Mouse (Mus musculus) limb, embryonic 13.5 days (tissue): ENCODE results near the gene Frs3. TPM values are rescaled to one million over a fixed set of nuclear protein-coding genes. Genes with fewer than 3 reads are reported as not detected.

Experiments
- ATAC-seq: fragments of 200-750 bp; cut with Nextera tagmentation; 2 replicates; pipeline ENCODE4 v1.8.0; 2017; ENCODE audit warnings: low read depth, moderate number of reproducible peaks, moderate TSS enrichment; ENCODE audit not compliant: low FRiP score
- H3K27ac ChIP-seq: fragments of 300-500 bp; sonication (generic); 2 replicates; pipeline ENCODE4 v1.5.1; 2015; ENCODE audit warnings: inconsistent platforms, mild to moderate bottlenecking, moderate library complexity
- H3K27me3 ChIP-seq: fragments of 300-500 bp; sonication (generic); 2 replicates; pipeline ENCODE4 v1.6.1; 2015; ENCODE audit warnings: mild to moderate bottlenecking, inconsistent platforms
- H3K36me3 ChIP-seq: fragments of 300-500 bp; sonication (generic); 2 replicates; pipeline ENCODE4 v1.6.1; 2015; ENCODE audit warnings: inconsistent platforms, mild to moderate bottlenecking, moderate library complexity
- H3K4me1 ChIP-seq: fragments of 300-500 bp; sonication (generic); 2 replicates; pipeline ENCODE4 v1.6.1; 2015; ENCODE audit warnings: inconsistent platforms
- H3K4me2 ChIP-seq: fragments of 300-500 bp; sonication (generic); replicated peaks from 2 replicates; pipeline ENCODE4 v1.6.1; 2015; ENCODE audit warnings: inconsistent platforms, mild to moderate bottlenecking, moderate library complexity
- H3K4me3 ChIP-seq: fragments of 300-500 bp; sonication (generic); 2 replicates; pipeline ENCODE4 v1.5.1; 2015; ENCODE audit warnings: moderate library complexity, mild to moderate bottlenecking, inconsistent platforms
- H3K9ac ChIP-seq: fragments of 300-500 bp; sonication (generic); 2 replicates; pipeline ENCODE4 v1.6.1; 2015; ENCODE audit warnings: mild to moderate bottlenecking, inconsistent platforms
- H3K9me3 ChIP-seq: fragments of 300-500 bp; sonication (generic); 2 replicates; pipeline ENCODE4 v1.6.1; 2016; ENCODE audit warnings: inconsistent platforms
- WGBS: fragments of 180-500 bp; shearing (Covaris S2); methylation state at CpG from one replicate; pipeline ENCODE4 v1.1.7; 2015; 5-methylcytosine and 5-hydroxymethylcytosine counted together
- polyA plus RNA-seq: library from polyadenylated mRNA; unstranded; fragments of >200 nt; fragmentation: Nextera tagmentation; extraction: Ambion mirVana; gene quantifications from 2 replicates; pipeline ENCODE4 v1.2.1, GENCODE M21; 2015

Gene Frs3
- polyA plus RNA-seq, 1 experiment from 2014 or later: 6.3 TPM

- peak within 1 kb of the TSS; percentile 70 for H3K4me2 ChIP-seq
- H3K27ac ChIP-seq: peak within 1 kb of the TSS; percentile 34; the same call in 1 of the 2 replicates
- WGBS: under 1% methylated on average over 80 of the region's 82 CpGs
- H3K4me1 ChIP-seq: peaks cover 22% of the 10 kb centered on the region
- peak within 1 kb of the TSS; percentile 86 for H3K9ac ChIP-seq
- peak within 1 kb of the TSS; percentile 79 for H3K4me3 ChIP-seq
- peak; percentile 95 for ATAC-seq
- H3K9me3 ChIP-seq: no peaks in the 10 kb centered on the region
- 0 out of 2 replicates have a peak, but pooled peaks cover 9% of the 10 kb centered on the region for H3K27me3 ChIP-seq
- peaks cover 22% of the 10 kb centered on the region for H3K36me3 ChIP-seq
These were observed 5.9 kb downstream of the Frs3 start, which contains the start of gene Prickle4 for GRCm38 (mm10) chr17:47694503-47695336. Gene Prickle4, minus strand, starts transcription at chr17:47694736.

GRCm38 (mm10) chr17:47695337-47695710 lies 6.5 kb downstream of the Frs3 start:
- Histone ChIP-seq H3K36me3 (peaks cover 28% of the 10 kb centered on the region), H3K27me3 (0 out of 2 replicates have a peak, but pooled peaks cover 9% of the 10 kb centered on the region), H3K4me2 (peak overlapping the region; percentile 70), H3K4me1 (peaks cover 20% of the 10 kb centered on the region), H3K4me3 (peak overlapping the region; percentile 79), H3K9me3 (no peaks in the 10 kb centered on the region), H3K9ac (peak overlapping the region; percentile 86), H3K27ac (0 out of 2 replicates have a peak overlapping the region, but pooled peaks have one; percentile 22)
- WGBS: under 1% methylated on average over 23 of the region's 23 CpGs
- ATAC-seq: peak; percentile 13; the same call in 1 of the 2 replicates

DNA sequence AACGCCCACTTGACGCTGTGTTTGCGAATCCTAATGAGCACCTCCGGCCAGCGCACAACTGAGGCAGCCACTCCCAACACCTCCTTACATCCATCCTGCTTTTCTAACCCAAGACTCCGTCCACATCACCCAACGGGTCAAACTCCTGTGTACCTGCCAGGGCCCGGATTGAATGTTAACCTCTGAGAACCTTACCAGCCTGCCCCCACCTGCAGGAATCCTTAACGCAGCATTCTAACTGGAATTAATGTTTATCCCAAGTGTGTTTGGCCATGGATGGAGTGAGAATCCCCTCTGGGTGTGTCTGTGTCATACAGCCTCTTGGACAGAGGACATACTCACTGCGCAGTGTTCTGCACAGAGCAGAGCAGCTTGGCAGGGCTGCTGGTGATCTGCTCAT lies 9.3 kb downstream of the Frs3 start:
- H3K27me3 ChIP-seq: peaks cover 20% of the 10 kb centered on the region
- H3K4me1 ChIP-seq: peaks cover 20% of the 10 kb centered on the region
- 89% methylated on average over 10 of the region's 10 CpGs for WGBS
- no peak overlapping the region for H3K27ac ChIP-seq
- H3K4me3 ChIP-seq: no peak overlapping the region
- no peaks in the 10 kb centered on the region for H3K9me3 ChIP-seq
- no peak for ATAC-seq
- no peak overlapping the region for H3K9ac ChIP-seq
- H3K4me2 ChIP-seq: no peak overlapping the region
- H3K36me3 ChIP-seq: peaks cover 54% of the 10 kb centered on the region

DNA sequence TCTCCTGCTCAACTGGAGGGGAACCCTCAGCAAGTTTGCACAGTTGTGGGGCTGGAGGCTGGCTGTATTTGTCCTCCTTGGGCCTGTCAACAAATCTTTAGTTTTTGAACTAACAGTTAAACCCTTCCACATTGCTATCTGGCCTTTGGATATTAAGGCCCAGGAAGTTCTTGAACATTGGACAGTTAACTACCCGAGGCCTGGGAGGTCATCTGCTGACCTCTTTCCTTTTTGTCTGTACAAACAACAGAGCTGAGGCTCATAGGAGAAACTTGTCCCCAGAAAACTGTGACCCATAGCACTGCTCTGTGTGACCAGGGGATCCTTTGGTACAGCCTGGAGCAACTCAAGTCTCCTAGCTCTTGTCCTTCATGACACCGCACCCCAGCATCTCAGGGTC lies 10.2 kb downstream of the Frs3 start:
- Histone ChIP-seq H3K4me1 (peaks cover 19% of the 10 kb centered on the region), H3K4me2 (no peak overlapping the region), H3K9me3 (no peaks in the 10 kb centered on the region), H3K9ac (no peak overlapping the region), H3K27ac (no peak overlapping the region), H3K36me3 (peaks cover 62% of the 10 kb centered on the region), H3K27me3 (peaks cover 24% of the 10 kb centered on the region), H3K4me3 (no peak overlapping the region)
- ATAC-seq: no peak
- WGBS: 79% methylated on average over 2 of the region's 2 CpGs

- no peak overlapping the region for H3K4me3 ChIP-seq
- no peaks in the 10 kb centered on the region for H3K9me3 ChIP-seq
- no peak overlapping the region for H3K4me2 ChIP-seq
- H3K36me3 ChIP-seq: peaks cover 69% of the 10 kb centered on the region
- H3K27ac ChIP-seq: no peak overlapping the region
- H3K4me1 ChIP-seq: peaks cover 9% of the 10 kb centered on the region; the same call in 1 of the 2 replicates
- no peak for ATAC-seq
- H3K9ac ChIP-seq: no peak overlapping the region
- WGBS: 77% methylated on average over 9 of the region's 9 CpGs
- peaks cover 31% of the 10 kb centered on the region for H3K27me3 ChIP-seq
These were observed 13.0 kb downstream of the Frs3 start for GRCm38 (mm10) chr17:47701793-47702192.

DNA sequence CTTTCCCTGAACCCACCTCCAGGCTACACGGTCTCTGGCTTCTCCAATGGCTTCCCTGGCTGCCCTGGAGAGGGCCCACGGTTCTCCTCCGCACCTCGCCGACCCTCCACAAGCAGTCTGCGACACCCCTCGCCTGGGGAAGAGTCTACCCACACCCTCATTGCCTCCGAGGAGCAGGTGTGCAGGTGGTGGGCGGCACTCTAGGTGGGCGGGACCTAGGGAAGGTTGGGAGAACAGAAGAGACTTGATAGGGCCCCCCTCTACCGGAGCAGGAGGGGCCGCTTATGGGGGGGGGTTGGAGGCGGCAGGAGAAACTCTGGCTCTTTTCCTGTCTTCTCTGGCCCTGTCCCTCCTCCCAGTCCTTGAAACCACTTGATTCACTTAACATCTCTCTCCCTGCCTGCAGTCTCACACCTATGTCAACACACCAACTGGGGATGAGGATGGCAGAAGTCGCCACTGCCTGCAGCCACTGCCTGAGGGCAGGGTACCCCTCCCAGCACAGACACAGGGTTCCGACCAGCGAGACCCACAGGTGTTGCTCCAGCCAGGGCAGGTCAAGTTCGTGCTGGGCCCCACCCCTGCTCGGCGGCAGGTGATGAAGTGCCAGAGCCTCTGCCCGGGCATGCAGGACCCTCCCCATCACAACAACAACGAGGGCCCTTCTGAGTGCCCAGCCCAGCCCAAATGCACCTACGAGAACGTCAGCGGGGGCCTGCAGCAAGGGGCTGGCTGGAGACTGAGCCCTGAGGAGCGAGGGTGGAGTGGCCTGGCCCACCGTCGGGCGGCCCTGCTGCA lies 13.9 kb downstream of the Frs3 start:
- H3K27ac ChIP-seq: no peak overlapping the region
- ATAC-seq: no peak

DNA sequence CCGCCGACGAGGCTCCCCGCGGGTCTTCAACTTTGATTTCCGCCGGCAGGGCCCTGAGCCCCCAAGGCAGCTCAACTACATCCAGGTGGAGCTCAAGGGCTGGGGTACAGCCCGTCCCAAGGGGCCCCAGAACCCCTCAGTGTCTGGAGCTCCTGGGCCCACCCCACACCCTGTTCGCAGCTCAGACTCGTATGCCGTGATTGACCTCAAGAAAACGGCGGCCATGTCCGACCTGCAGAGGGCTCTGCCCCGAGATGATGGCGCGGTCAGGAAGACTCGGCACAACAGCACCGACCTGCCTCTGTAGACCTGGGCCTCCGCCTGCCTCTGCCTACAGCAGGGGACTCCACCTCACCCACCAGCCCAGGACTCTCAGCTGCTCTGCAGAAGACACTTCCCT lies 14.7 kb downstream of the Frs3 start:
- 26% methylated on average over 20 of the region's 20 CpGs for WGBS
- Histone ChIP-seq H3K36me3 (peaks cover 58% of the 10 kb centered on the region), H3K4me3 (no peak overlapping the region), H3K4me1 (peaks cover 9% of the 10 kb centered on the region; the same call in 1 of the 2 replicates), H3K27me3 (peaks cover 31% of the 10 kb centered on the region), H3K9me3 (no peaks in the 10 kb centered on the region), H3K9ac (no peak overlapping the region), H3K27ac (no peak overlapping the region), H3K4me2 (0 out of 2 replicates have a peak overlapping the region, but pooled peaks have one; percentile 21)
- ATAC-seq: no peak

More for the DNA sequence above, 13.9 kb downstream of the Frs3 start:
- H3K4me1 ChIP-seq: peaks cover 9% of the 10 kb centered on the region; the same call in 1 of the 2 replicates
- WGBS: 31% methylated on average over 28 of the region's 28 CpGs
- peaks cover 63% of the 10 kb centered on the region for H3K36me3 ChIP-seq
- no peak overlapping the region for H3K4me3 ChIP-seq
- H3K4me2 ChIP-seq: 0 out of 2 replicates have a peak overlapping the region, but pooled peaks have one; percentile 21
- no peak overlapping the region for H3K9ac ChIP-seq
- H3K9me3 ChIP-seq: no peaks in the 10 kb centered on the region
- peaks cover 31% of the 10 kb centered on the region for H3K27me3 ChIP-seq

DNA sequence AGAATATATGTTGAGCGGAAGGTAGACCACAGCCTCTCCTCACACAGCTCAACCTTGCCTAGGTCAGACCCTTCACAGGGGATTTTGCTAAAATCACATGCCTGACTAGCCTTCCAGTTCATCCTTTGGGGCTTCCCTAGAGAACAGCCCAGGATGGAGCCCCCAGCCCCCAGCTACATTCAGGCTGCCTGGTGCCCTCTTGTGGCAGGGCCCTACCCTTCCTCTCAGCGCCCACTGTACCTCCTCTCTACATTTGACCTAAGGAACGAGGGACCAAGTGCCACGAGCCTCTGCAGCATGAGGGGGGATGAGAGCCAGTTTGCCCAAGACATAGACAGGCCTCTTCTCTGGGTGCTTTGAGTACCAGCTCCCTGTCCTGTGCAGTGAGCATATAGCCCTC lies 15.9 kb downstream of the Frs3 start:
- ATAC-seq: no peak
- no peaks in the 10 kb centered on the region for H3K9me3 ChIP-seq
- H3K36me3 ChIP-seq: peaks cover 50% of the 10 kb centered on the region
- no peak overlapping the region for H3K4me3 ChIP-seq
- no peak overlapping the region for H3K9ac ChIP-seq
- H3K4me2 ChIP-seq: no peak overlapping the region
- peaks cover 9% of the 10 kb centered on the region; the same call in 1 of the 2 replicates for H3K4me1 ChIP-seq
- peaks cover 31% of the 10 kb centered on the region for H3K27me3 ChIP-seq
- 81% methylated on average over 4 of the region's 4 CpGs for WGBS
- no peak overlapping the region for H3K27ac ChIP-seq

- Histone ChIP-seq H3K36me3 (peaks cover 35% of the 10 kb centered on the region), H3K27me3 (peaks cover 31% of the 10 kb centered on the region), H3K27ac (no peak overlapping the region), H3K9me3 (no peaks in the 10 kb centered on the region), H3K4me1 (peaks cover 9% of the 10 kb centered on the region; the same call in 1 of the 2 replicates), H3K4me3 (no peak overlapping the region), H3K9ac (no peak overlapping the region), H3K4me2 (no peak overlapping the region)
- no peak for ATAC-seq
- WGBS: 63% methylated on average over 1 of the region's 1 CpGs
These were observed 17.4 kb downstream of the Frs3 start for GRCm38 (mm10) chr17:47706196-47706595.

DNA sequence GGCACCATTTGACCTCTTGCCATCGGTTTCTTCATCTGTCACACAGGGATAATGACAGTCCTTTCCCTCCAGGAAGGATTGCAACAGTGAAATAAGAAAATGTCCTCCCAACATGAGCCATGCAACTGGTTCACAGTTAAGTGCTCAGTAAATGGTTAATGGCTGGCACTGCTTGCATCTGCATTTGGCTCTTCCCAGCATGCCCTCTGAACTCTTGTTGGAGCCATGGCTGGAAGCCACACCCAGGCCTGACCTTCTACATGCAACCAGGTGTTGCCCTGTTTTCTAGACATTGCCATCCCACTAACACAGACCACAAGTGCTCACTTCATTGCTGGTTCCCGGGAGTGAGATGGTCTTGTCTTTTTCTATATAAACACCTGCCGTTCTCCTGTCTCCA lies 19.1 kb downstream of the Frs3 start:
- H3K36me3 ChIP-seq: peaks cover 17% of the 10 kb centered on the region
- H3K27me3 ChIP-seq: peaks cover 17% of the 10 kb centered on the region
- no peak for ATAC-seq
- 70% methylated on average over 3 of the region's 3 CpGs for WGBS
- H3K4me3 ChIP-seq: no peak overlapping the region
- no peak overlapping the region for H3K9ac ChIP-seq
- H3K4me2 ChIP-seq: no peak overlapping the region
- H3K9me3 ChIP-seq: no peaks in the 10 kb centered on the region
- no peak overlapping the region for H3K27ac ChIP-seq
- peaks cover 5% of the 10 kb centered on the region; the same call in 1 of the 2 replicates for H3K4me1 ChIP-seq

GRCm38 (mm10) chr17:47708972-47709371 lies 20.1 kb downstream of the Frs3 start:
- ATAC-seq: no peak
- H3K9me3 ChIP-seq: no peaks in the 10 kb centered on the region
- H3K4me1 ChIP-seq: no peaks in the 10 kb centered on the region; the same call in 1 of the 2 replicates
- H3K27me3 ChIP-seq: peaks cover 7% of the 10 kb centered on the region; the same call in 1 of the 2 replicates
- H3K4me3 ChIP-seq: no peak overlapping the region
- H3K9ac ChIP-seq: no peak overlapping the region
- 74% methylated on average over 4 of the region's 4 CpGs for WGBS
- no peak overlapping the region for H3K4me2 ChIP-seq
- H3K27ac ChIP-seq: no peak overlapping the region
- H3K36me3 ChIP-seq: peaks cover 7% of the 10 kb centered on the region; the same call in 1 of the 2 replicates

GRCm38 (mm10) chr17:47710036-47710435 lies 21.2 kb downstream of the Frs3 start:
- no peak overlapping the region for H3K27ac ChIP-seq
- no peaks in the 10 kb centered on the region for H3K9me3 ChIP-seq
- 61% methylated on average over 3 of the region's 3 CpGs for WGBS
- H3K36me3 ChIP-seq: 0 out of 2 replicates have a peak, but pooled peaks cover 2% of the 10 kb centered on the region
- ATAC-seq: no peak
- no peak overlapping the region for H3K9ac ChIP-seq
- no peaks in the 10 kb centered on the region for H3K27me3 ChIP-seq
- no peaks in the 10 kb centered on the region; the same call in 1 of the 2 replicates for H3K4me1 ChIP-seq
- no peak overlapping the region for H3K4me2 ChIP-seq
- no peak overlapping the region for H3K4me3 ChIP-seq
